Mouse (Mus musculus): ENCODE measurements around the gene Ascc1.

GRCm38 (mm10) chr10:60016223-60016622 lies 13.6 kb downstream of the Ascc1 start:
- TF ChIP-seq USF1 (IDR thresholded peaks at IDR 0.05; ENCODE audit: low read depth) (no peak), CEBPB (IDR thresholded peaks at IDR 0.05; ENCODE audit: low read depth) (no peak), CTCF (IDR thresholded peaks at IDR 0.05; ENCODE audit: control insufficient read depth, insufficient read depth, insufficient read length) (no peak), FOSL1 (IDR thresholded peaks at IDR 0.05; ENCODE audit: insufficient read depth, low read length, poor library complexity, severe bottlenecking) (no peak), MYOD1 (IDR thresholded peaks at IDR 0.05; ENCODE audit: control insufficient read depth, insufficient read length, low read depth) (no peak), MAX (IDR thresholded peaks at IDR 0.05) (no peak)

Measured in C2C12 (cell line).